Mouse (Mus musculus): Measurements from ENCODE around the gene Sema4a.

DNA sequence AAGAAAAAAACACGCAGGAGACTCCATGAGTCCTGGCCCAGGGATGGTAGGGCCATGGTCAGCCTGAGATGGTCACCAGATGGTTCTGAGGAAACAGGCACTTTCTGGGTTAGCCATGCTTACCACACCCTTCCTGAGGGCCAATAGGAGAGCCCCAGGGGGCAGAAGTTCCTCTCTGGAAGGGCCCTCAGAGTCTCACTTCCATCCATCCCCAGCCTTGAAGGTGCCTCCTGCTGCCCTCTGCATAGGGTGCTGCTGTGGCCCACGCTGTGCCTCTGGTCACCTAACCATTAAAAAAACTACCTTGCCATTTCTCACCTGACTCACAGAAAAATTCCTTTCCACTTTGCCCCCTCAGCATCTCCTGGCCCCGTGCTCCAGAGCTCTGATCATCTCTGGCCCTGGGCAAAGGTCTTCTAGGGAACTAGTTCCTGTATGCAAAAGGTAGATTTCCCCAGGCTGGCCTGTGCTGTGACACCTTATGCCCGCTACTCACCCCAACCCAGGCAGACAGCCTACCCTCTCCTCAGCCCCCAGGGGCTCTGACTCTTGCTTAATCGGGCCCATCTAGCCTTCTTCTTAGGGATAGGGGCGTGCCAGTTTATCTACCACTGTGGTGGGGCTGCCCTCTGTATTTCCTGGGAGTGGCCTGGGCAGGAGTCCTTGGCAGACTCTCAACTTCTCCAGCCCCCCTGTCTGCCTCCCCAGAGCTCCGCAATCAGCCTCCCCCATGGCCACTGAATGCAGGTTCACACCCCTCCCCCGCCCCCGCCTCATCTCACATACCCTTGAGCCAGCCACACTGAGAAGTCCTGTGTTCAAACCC is 6.0 kb downstream of the Sema4a start:
- no peak for TF ChIP-seq POLR2A (IDR thresholded peaks at IDR 0.05; ENCODE audit: extremely low read depth, insufficient read depth, low read length)
- no peak for TF ChIP-seq CTCF (IDR thresholded peaks at IDR 0.05; ENCODE audit: extremely low read depth, insufficient read depth, low read length)
